Mouse (Mus musculus) heart, adult 8-10 months (tissue): ENCODE data around the gene Gm9040. TPM values are rescaled to one million over a fixed set of nuclear protein-coding genes. Genes with fewer than 3 reads are reported as not detected.
"Not testable (repeated sequence)": the region's sequence is repeated elsewhere in the genome, so short reads cannot be mapped to it uniquely, and the experiment has no call there.

Experiments used
- DNase-seq: peaks from one replicate; pipeline ENCODE4 v3.0.0; 2022; ENCODE audit warnings: low spot score
- total RNA-seq, 4 experiments: library from RNA; stranded (reverse); gene quantifications; 2 replicates each; pipeline ENCODE4 v1.2.4; 2022

Gene Gm9040
- total RNA-seq: not detected

DNA sequence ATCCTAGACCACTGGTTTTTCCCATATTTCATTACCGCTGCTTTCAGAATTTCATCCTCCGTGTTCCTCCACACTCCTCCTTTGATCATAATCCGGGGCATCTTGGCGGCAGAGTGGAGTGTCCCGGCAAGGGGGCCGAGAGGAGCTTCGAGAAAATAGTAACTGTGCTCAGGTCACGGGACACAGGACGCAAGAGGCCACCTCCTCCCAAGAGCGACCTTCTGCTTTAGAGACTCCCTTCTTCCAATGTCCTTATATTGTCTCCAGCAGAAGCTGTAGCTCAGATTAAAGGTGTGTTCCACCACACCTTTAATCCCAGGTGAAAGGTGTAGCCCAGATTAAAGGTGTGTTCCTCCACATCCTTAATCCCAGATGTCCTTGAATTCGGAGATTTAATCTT lies at the start of gene Gm9040:
Gene Gm9040, minus strand, starts transcription at position 101 of the 400 bp plus-strand sequence.
- not testable (repeated sequence) for DNase-seq

GRCm38 (mm10) chr10:118370443-118370842 lies 43.7 kb upstream of the Gm9040 start:
- peak; percentile 58 for DNase-seq

DNA sequence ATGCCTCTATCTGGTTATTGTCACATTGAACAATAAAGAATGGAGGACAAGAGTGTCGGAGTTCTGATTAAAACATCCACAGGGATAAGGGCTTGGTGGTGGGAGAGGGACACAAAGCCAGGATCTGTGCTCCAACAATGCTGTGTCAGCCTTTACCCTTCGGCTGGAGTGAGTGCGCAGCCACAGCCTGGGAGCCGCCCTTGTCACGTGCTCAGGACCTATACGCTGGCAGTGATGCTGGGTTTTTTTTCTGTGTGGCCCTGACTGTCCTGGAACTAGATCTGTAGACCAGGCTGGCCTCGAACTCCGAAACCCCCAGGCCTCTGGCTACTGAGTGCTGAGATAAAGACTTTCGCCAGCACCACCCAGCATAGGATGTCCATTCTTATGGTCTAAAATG lies 42.7 kb upstream of the Gm9040 start:
- DNase-seq: no peak

- not testable (repeated sequence) for DNase-seq
Observed at GRCm38 (mm10) chr10:118354005-118354404, 27.2 kb upstream of the Gm9040 start, which contains the start of gene Gm9049. TSS of gene Gm9049 (minus strand) at chr10:118354105.

DNA sequence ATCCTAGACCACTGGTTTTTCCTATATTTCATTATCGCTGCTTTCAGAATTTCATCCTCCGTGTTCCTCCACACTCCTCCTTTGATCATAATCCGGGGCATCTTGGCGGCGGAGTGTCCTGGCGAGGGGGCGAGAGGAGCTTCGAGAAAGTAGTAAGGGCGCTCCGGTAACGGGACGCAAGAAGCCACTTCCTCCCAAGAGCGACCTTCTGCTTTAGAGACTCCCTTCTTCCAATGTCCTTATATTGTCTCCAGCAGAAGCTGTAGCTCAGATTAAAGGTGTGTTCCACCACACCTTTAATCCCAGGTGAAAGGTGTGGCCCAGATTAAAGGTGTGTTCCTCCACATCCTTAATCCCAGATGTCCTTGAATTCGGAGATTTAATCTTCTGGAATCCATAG lies 21.8 kb upstream of the Gm9040 start, which contains the start of gene Gm9048:
Gene Gm9048, minus strand, starts transcription at position 101 of the 400 bp plus-strand sequence.
- DNase-seq: not testable (repeated sequence)

DNA sequence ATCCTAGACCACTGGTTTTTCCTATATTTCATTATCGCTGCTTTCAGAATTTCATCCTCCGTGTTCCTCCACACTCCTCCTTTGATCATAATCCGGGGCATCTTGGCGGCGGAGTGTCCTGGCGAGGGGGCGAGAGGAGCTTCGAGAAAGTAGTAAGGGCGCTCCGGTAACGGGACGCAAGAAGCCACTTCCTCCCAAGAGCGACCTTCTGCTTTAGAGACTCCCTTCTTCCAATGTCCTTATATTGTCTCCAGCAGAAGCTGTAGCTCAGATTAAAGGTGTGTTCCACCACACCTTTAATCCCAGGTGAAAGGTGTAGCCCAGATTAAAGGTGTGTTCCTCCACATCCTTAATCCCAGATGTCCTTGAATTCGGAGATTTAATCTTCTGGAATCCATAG lies 16.4 kb upstream of the Gm9040 start, which contains the start of gene Gm9046:
Gene Gm9046, minus strand, starts transcription at position 101 of the 400 bp plus-strand sequence.
- not testable (repeated sequence) for DNase-seq

DNA sequence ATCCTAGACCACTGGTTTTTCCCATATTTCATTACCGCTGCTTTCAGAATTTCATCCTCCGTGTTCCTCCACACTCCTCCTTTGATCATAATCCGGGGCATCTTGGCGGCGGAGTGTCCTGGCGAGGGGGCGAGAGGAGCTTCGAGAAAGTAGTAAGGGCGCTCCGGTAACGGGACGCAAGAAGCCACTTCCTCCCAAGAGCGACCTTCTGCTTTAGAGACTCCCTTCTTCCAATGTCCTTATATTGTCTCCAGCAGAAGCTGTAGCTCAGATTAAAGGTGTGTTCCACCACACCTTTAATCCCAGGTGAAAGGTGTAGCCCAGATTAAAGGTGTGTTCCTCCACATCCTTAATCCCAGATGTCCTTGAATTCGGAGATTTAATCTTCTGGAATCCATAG lies 11.0 kb upstream of the Gm9040 start, which contains the start of gene Gm9045:
Gene Gm9045, minus strand, starts transcription at position 101 of the 400 bp plus-strand sequence.
- DNase-seq: not testable (repeated sequence)

- DNase-seq: not testable (repeated sequence)
Observed at GRCm38 (mm10) chr10:118332308-118332707, 5.5 kb upstream of the Gm9040 start, which contains the start of gene Gm9044. TSS of gene Gm9044 (minus strand) at chr10:118332408.

DNA sequence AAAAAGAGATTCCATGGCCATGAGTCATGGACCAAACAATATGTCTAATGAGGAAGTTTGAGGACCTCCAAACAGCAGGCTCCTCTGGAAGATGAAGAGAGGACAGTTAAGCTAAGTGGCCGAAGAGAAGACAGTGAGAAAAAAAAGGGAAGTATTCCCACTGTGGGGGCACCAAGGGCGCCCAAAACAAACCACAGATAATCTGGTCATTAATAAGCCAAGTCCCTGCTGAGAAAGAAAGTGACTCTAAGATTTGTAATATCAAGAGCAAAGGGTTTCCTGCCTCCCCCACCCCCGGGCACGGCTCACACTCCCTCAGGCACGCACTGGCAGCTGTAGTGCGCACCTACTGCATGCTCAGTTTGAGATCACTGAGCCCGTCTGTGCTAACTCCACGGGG lies 7.7 kb downstream of the Gm9040 start:
- no peak for DNase-seq

DNA sequence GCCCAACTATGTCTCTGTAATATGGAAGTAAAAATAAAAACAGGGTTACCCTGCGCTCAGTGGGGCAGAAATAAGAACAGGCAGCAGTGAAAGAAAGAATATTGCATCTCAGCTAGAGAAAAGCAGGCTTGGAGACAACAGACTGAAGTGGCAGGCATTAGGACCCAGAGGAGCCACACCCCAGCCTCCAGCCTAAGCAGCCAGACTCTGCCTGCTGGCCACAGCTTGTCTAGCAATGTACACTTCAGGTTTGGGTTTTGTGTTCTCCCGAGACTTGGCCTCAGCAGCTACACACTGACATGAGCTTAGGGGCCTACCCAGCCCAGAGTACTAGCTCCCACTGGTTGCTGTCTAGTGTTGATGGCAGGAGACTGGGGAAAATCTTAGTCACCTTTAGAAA lies 24.6 kb downstream of the Gm9040 start:
- not testable (repeated sequence) for DNase-seq

GRCm38 (mm10) chr10:118294938-118295337 lies 31.8 kb downstream of the Gm9040 start, which contains the start of gene Iltifb:
TSS of gene Iltifb (minus strand) at chr10:118295038.
- DNase-seq: no peak

GRCm38 (mm10) chr10:118283016-118283415 lies 43.8 kb downstream of the Gm9040 start:
- DNase-seq: not testable (repeated sequence)

DNA sequence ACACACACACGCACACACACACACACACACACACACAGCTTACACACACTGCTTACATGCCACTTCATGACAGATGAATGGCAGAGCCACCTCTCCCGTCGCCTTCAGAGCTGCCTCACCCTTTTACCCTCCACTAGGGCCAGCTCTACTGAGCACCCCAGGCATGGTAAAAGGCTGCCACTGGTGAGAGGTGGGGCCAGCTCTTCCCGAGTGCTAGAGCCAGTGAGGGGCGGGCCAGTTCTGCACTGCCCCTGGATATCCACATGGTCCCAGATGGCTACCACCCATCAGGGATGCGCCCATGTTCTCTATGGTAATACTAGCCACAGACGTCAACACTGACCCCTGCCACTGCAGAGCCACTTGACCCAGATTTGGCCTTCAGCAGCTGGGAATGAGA lies 44.2 kb downstream of the Gm9040 start:
- DNase-seq: not testable (repeated sequence)

GRCm38 (mm10) chr10:118278069-118278468 lies 48.7 kb downstream of the Gm9040 start:
- not testable (repeated sequence) for DNase-seq

Other genes starting within 250 kb of the Gm9040 start
- gene Mdm1, start 185.2 kb downstream of the Gm9040 start, total RNA-seq: 1 to 10 TPM; 3.7 to 6.2 (median 5.1) TPM
- not detected for gene Il22, start 122.0 kb downstream of the Gm9040 start, total RNA-seq
- under 1 TPM; 0.37 to 0.50 (median 0.43) TPM for gene Gm32717, start 86.2 kb downstream of the Gm9040 start, total RNA-seq
- gene Gm32802, start 68.3 kb downstream of the Gm9040 start, total RNA-seq: under 1 TPM; 0.37 to 0.50 (median 0.43) TPM
- not detected for gene Iltifb, start 31.9 kb downstream of the Gm9040 start, total RNA-seq
- gene Gm9044, start 5.4 kb upstream of the Gm9040 start, total RNA-seq: not detected
- gene Gm9045, start 10.9 kb upstream of the Gm9040 start, total RNA-seq: not detected
- gene Gm9046, start 16.3 kb upstream of the Gm9040 start, total RNA-seq: not detected
- gene Gm9048, start 21.7 kb upstream of the Gm9040 start, total RNA-seq: not detected
- gene Gm9049, start 27.1 kb upstream of the Gm9040 start, total RNA-seq: not detected
- gene Ifng, start 114.1 kb upstream of the Gm9040 start, total RNA-seq: not detected